ENCODE assay signal across 21 mouse cellular contexts in the genomic region with DNA sequence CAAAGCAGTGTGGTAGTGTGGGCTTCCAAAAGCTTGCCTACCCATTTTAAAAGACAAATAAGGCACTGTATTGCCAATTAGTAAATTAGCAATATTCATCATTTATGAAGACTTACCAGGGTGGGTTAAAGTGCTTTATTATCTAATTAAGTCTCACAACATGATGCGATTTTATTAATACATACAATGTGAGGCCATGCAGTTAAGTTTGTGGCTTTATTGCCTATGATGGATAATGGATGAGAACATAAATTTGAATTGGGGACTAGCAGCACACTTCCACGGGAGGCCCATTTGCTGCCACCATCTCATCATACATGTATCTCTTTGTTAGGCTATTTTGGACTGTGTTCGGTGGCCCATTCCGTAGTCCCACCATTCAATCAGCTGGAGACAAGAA.
DNase-seq lines count a peak whose midpoint lies in the region; ATAC-seq lines count a peak whose summit lies in the region.
"Had no signal": no experiment of that assay in that cellular context is flagged by ENCODE, and none has a peak within 500 bp of the region (broad histone marks: within the 10 kb centered on the region; RNA-seq: fewer than 3 reads in every experiment).

No protein-coding gene starts in this region.

- H3K4me3 ChIP-seq in neural tube, embryonic 13.5 days: no peak overlapping the region
- H3K4me3 ChIP-seq in neural tube, embryonic 15.5 days (replicated peaks): no peak overlapping the region
- H3K4me3 ChIP-seq: embryonic facial prominence, embryonic 13.5 days; embryonic facial prominence, embryonic 15.5 days; erythroblast, embryonic 14.5 days; forebrain, embryonic 10.5 days; forebrain, embryonic 13.5 days had no signal

- H3K27me3 ChIP-seq in neural tube, embryonic 13.5 days: no peaks in the 10 kb centered on the region
- no peaks in the 10 kb centered on the region for H3K27me3 ChIP-seq in neural tube, embryonic 15.5 days (replicated peaks)
- H3K27me3 ChIP-seq: embryonic facial prominence, embryonic 13.5 days; embryonic facial prominence, embryonic 15.5 days had no signal

- 47% methylated on average over 4 of the region's 4 CpGs for WGBS in neural tube, embryonic 13.5 days
- WGBS in neural tube, embryonic 15.5 days: 42% methylated on average over 4 of the region's 4 CpGs

- H3K27ac ChIP-seq in neural tube, embryonic 13.5 days (replicated peaks): no peak overlapping the region
- no peak overlapping the region for H3K27ac ChIP-seq in neural tube, embryonic 15.5 days (replicated peaks)
- H3K27ac ChIP-seq: embryonic facial prominence, embryonic 13.5 days; embryonic facial prominence, embryonic 15.5 days; forebrain, embryonic 13.5 days had no signal

- DNase-seq in heart, adult 11 months: peak; percentile 34
- no peak for DNase-seq in heart, postnatal 10 days
- DNase-seq in neural tube, embryonic 10.5 days (ENCODE audit: extremely low spot score, low spot score): no peak
- DNase-seq in kidney, postnatal 25 days: no peak
- DNase-seq: adrenal gland, adult 2 months; adrenal gland, postnatal 10 days; adrenal gland, postnatal 25 days; cerebellum, adult 11 months; cerebellum, adult 18-20 months; cerebellum, adult 8-10 months; cerebellum, adult 9-11 months; cerebellum, postnatal 14 days; cerebellum, postnatal 36 days; embryo, embryonic 11 days had no signal

- H3K9me3 ChIP-seq in neural tube, embryonic 13.5 days: no peaks in the 10 kb centered on the region
- H3K9me3 ChIP-seq in neural tube, embryonic 15.5 days (replicated peaks): no peaks in the 10 kb centered on the region
- H3K9me3 ChIP-seq: embryonic facial prominence, embryonic 13.5 days; embryonic facial prominence, embryonic 15.5 days; forebrain, embryonic 10.5 days; forebrain, embryonic 13.5 days had no signal

- 0 out of 2 replicates have a peak, but pooled peaks cover 5% of the 10 kb centered on the region for H3K4me1 ChIP-seq in neural tube, embryonic 13.5 days (replicated peaks)
- H3K4me1 ChIP-seq in neural tube, embryonic 15.5 days: peaks cover 5% of the 10 kb centered on the region; the same call in 1 of the 2 replicates
- H3K4me1 ChIP-seq: embryonic facial prominence, embryonic 13.5 days had no signal

- H3K4me2 ChIP-seq in neural tube, embryonic 13.5 days: no peak overlapping the region
- H3K4me2 ChIP-seq in neural tube, embryonic 15.5 days: no peak overlapping the region
- H3K4me2 ChIP-seq: embryonic facial prominence, embryonic 13.5 days; embryonic facial prominence, embryonic 15.5 days; forebrain, embryonic 13.5 days had no signal

- peak; percentile 37; the same call in 1 of the 2 replicates for ATAC-seq in neural tube, embryonic 13.5 days (ENCODE audit: low read depth)
- peak; percentile 53 for ATAC-seq in neural tube, embryonic 15.5 days (ENCODE audit: low FRiP score)

- no peak overlapping the region for H3K9ac ChIP-seq in neural tube, embryonic 13.5 days
- H3K9ac ChIP-seq in neural tube, embryonic 15.5 days (replicated peaks): no peak overlapping the region
- H3K9ac ChIP-seq: embryonic facial prominence, embryonic 13.5 days; embryonic facial prominence, embryonic 15.5 days; forebrain, embryonic 13.5 days had no signal

- H3K36me3 ChIP-seq in neural tube, embryonic 13.5 days: no peaks in the 10 kb centered on the region
- H3K36me3 ChIP-seq in neural tube, embryonic 15.5 days: no peaks in the 10 kb centered on the region
- H3K36me3 ChIP-seq: embryonic facial prominence, embryonic 13.5 days; embryonic facial prominence, embryonic 15.5 days; forebrain, embryonic 10.5 days had no signal

- intact Hi-C loops in heart, postnatal 10 days (cut with DNase I): no loop called here
